Mouse (Mus musculus): ENCODE results near the gene Arhgap23.

Gene Arhgap23

DNA sequence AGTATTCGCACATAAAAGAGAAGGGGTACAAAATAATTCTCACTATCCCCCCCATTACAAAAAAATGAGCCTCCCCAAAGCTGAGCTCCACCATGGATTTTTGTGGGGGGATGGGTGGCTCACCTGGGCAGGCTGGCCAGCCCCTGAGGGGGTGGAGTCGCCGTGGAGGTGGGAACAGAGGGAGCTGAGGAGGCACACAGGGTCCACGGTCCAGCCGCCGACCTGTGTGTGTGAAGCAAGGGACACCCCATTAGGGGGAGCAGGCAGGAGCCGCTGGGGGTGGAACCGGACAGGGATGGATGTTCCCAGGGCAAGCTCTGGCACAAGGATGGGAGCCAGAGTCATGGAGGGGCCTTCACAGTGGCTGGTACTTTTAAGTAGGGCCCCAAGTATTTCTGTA, 133.4 kb downstream of the Arhgap23 start:
- 59% methylated on average over 8 of the region's 8 CpGs for WGBS
